Comparison of ENCODE assay signal across 8 mouse cellular contexts in the genomic region with DNA sequence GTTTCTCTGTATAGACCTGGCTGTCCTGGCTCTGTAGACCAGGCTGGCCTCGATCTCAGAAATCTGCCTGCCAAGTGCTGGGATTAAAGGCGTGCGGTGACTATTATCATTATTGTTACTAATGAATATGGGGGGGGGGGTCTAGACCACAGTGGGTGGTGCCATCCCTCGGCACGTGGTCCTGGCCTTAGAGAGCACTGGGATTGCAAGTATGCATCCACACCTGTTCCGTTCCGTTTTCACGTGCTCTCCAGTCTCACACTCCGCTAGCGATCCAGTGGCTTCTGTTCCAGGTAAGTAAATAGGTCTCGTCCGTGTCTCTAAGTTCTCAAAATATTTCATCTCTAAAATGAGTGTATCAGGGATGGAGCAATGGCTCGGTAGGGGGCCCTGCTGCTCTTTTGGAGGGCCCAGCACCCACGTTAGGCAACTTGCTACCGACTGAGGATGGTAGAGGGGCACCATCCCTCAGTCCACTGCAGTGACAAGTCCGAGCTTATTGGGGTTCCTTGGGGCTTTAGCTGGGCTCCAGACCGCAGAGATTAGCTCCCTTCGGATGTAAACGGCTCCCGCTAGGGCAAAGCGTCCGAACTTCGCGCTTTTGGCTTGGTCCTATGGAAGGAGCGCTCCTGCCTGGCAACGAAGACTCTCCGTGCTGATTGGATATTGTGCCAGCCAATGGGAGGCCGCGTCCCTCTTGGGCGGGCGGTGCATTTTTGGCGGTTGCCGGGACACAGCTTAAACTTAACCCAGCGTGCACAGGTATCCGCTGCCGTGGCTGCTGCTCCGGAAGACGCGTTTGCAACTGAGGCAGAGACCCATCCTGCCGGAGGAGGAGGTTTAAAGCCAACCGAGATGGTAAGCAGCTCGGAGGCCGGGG. TPM values are rescaled to one million over a fixed set of nuclear protein-coding genes. Genes with fewer than 3 reads are reported as not detected.
A peak's percentile ranks its signal among the peaks of the same experiment; 100 is the strongest.
DNase-seq lines count a peak whose midpoint lies in the region; ATAC-seq and TF ChIP-seq lines count a peak whose summit lies in the region.

A gene (plus strand): TSS at position 190 of the 880 bp plus-strand sequence.

- peak within 1 kb of the TSS; percentile 80 for H3K4me3 ChIP-seq in E14TG2a.4 (replicated peaks; ENCODE audit: low read length)
- H3K4me3 ChIP-seq in forebrain, embryonic 12.5 days (replicated peaks) = peak within 1 kb of the TSS; percentile 68
- H3K4me3 ChIP-seq in heart, postnatal 0 days (ENCODE audit: low read depth, low read length) = peak within 1 kb of the TSS; percentile 70
- H3K4me3 ChIP-seq in liver, embryonic 16.5 days (ENCODE audit: low read depth, low read length) = peak within 1 kb of the TSS; percentile 77
- peak within 1 kb of the TSS; percentile 55 for H3K4me3 ChIP-seq in neural tube, embryonic 13.5 days
- peak within 1 kb of the TSS; percentile 99 for H3K4me3 ChIP-seq in testis, adult 2 months (ENCODE audit: control insufficient read depth, low read depth, low read length)

- peaks cover 32% of the 10 kb centered on the region for H3K27me3 ChIP-seq in E14TG2a.4 (ENCODE audit: insufficient read depth, low read length)
- no peaks in the 10 kb centered on the region for H3K27me3 ChIP-seq in forebrain, embryonic 12.5 days
- H3K27me3 ChIP-seq in heart, postnatal 0 days (ENCODE audit: control insufficient read depth, insufficient read depth, low read length) = no peaks in the 10 kb centered on the region; the same call in 1 of the 2 replicates
- no peaks in the 10 kb centered on the region for H3K27me3 ChIP-seq in liver, embryonic 16.5 days (ENCODE audit: control insufficient read depth, insufficient read depth, low read depth, low read length)
- no peaks in the 10 kb centered on the region for H3K27me3 ChIP-seq in neural tube, embryonic 13.5 days
- no peaks in the 10 kb centered on the region for H3K27me3 ChIP-seq in testis, adult 2 months (ENCODE audit: control insufficient read depth, insufficient read depth, low read length)

- H3K36me3 ChIP-seq in E14TG2a.4 (ENCODE audit: insufficient read depth, low read length) = no peaks in the 10 kb centered on the region
- H3K36me3 ChIP-seq in forebrain, embryonic 12.5 days (replicated peaks) = peaks cover 1% of the 10 kb centered on the region; the same call in 1 of the 2 replicates
- H3K36me3 ChIP-seq in heart, postnatal 0 days (replicated peaks; ENCODE audit: control insufficient read depth, insufficient read depth, low read length) = no peaks in the 10 kb centered on the region
- peaks cover under 1% of the 10 kb centered on the region; the same call in 1 of the 2 replicates for H3K36me3 ChIP-seq in liver, embryonic 16.5 days (ENCODE audit: control insufficient read depth, insufficient read depth)
- H3K36me3 ChIP-seq in neural tube, embryonic 13.5 days = no peaks in the 10 kb centered on the region
- peaks cover 1% of the 10 kb centered on the region; the same call in 1 of the 2 replicates for H3K36me3 ChIP-seq in testis, adult 2 months (ENCODE audit: control insufficient read depth, insufficient read depth, low read length)

- H3K4me2 ChIP-seq in forebrain, embryonic 12.5 days = peak within 1 kb of the TSS; percentile 87
- peak within 1 kb of the TSS; percentile 67 for H3K4me2 ChIP-seq in heart, postnatal 0 days (ENCODE audit: low read depth, low read length)
- peak within 1 kb of the TSS; percentile 96 for H3K4me2 ChIP-seq in liver, embryonic 16.5 days (ENCODE audit: low read depth, low read length)
- H3K4me2 ChIP-seq in neural tube, embryonic 13.5 days = peak within 1 kb of the TSS; percentile 84

- peak; percentile 98 for ATAC-seq in forebrain, embryonic 12.5 days (ENCODE audit: low FRiP score)
- ATAC-seq in heart, postnatal 0 days (ENCODE audit: insufficient read depth, low read depth) = peak; percentile 100
- ATAC-seq in liver, embryonic 16.5 days (ENCODE audit: low read depth) = peak; percentile 92
- peak; percentile 99 for ATAC-seq in neural tube, embryonic 13.5 days (ENCODE audit: low read depth)

- no peaks in the 10 kb centered on the region for H3K9me3 ChIP-seq in E14TG2a.4 (ENCODE audit: low read length)
- H3K9me3 ChIP-seq in forebrain, embryonic 12.5 days = no peaks in the 10 kb centered on the region
- H3K9me3 ChIP-seq in heart, postnatal 0 days (replicated peaks; ENCODE audit: control insufficient read depth, low read length) = no peaks in the 10 kb centered on the region
- no peaks in the 10 kb centered on the region for H3K9me3 ChIP-seq in liver, embryonic 16.5 days (replicated peaks; ENCODE audit: control insufficient read depth, low read length)
- H3K9me3 ChIP-seq in neural tube, embryonic 13.5 days = no peaks in the 10 kb centered on the region

- 1% methylated on average over 43 of the region's 43 CpGs for WGBS in forebrain, embryonic 12.5 days
- 3% methylated on average over 43 of the region's 43 CpGs for WGBS in heart, postnatal 0 days
- 2% methylated on average over 43 of the region's 43 CpGs for WGBS in liver, embryonic 16.5 days (ENCODE audit: insufficient replicate concordance)
- 2% methylated on average over 43 of the region's 43 CpGs for WGBS in neural tube, embryonic 13.5 days

- H3K9ac ChIP-seq in forebrain, embryonic 12.5 days = peak within 1 kb of the TSS; percentile 66
- peak within 1 kb of the TSS; percentile 62; the same call in 1 of the 2 replicates for H3K9ac ChIP-seq in heart, postnatal 0 days (replicated peaks; ENCODE audit: low read depth, low read length)
- peak within 1 kb of the TSS; percentile 76 for H3K9ac ChIP-seq in liver, embryonic 16.5 days (ENCODE audit: low read depth, low read length)
- peak within 1 kb of the TSS; percentile 65 for H3K9ac ChIP-seq in neural tube, embryonic 13.5 days

- H3K27ac ChIP-seq in forebrain, embryonic 12.5 days = peak within 1 kb of the TSS; percentile 88
- no peak within 1 kb of the TSS for H3K27ac ChIP-seq in heart, postnatal 0 days (ENCODE audit: low read depth)
- peak within 1 kb of the TSS; percentile 97 for H3K27ac ChIP-seq in liver, embryonic 16.5 days (ENCODE audit: low read length)
- H3K27ac ChIP-seq in neural tube, embryonic 13.5 days (replicated peaks) = no peak within 1 kb of the TSS
- peak within 1 kb of the TSS; percentile 98 for H3K27ac ChIP-seq in testis, adult 2 months (ENCODE audit: control insufficient read depth, insufficient read depth, low read depth, low read length)

- no peak for TF ChIP-seq CTCF in E14TG2a.4 (conservative IDR thresholded peaks at IDR 0.05; ENCODE audit: low read length)
- peak; percentile 11; the same call in 1 of the 2 replicates for TF ChIP-seq CTCF in heart, postnatal 0 days (IDR thresholded peaks at IDR 0.05; ENCODE audit: low read depth)
- no peak for TF ChIP-seq CTCF in testis, adult 2 months (IDR thresholded peaks at IDR 0.05; ENCODE audit: control insufficient read depth, insufficient read depth, insufficient replicate concordance, low read depth, low read length)

- DNase-seq in c-Kit-positive CD71-positive TER-119-positive erythroid progenitor cells, embryonic 14.5 days (ENCODE audit: low spot score) = peak; percentile 95
- peak; percentile 95 for DNase-seq in heart, postnatal 0 days (ENCODE audit: low spot score)
- peak; percentile 94 to 96 for DNase-seq in kidney, postnatal 4 days

- no peak for TF ChIP-seq EP300 in heart, postnatal 0 days (IDR thresholded peaks at IDR 0.05; ENCODE audit: low read depth)

- TF ChIP-seq POLR2A in testis, adult 2 months (IDR thresholded peaks at IDR 0.05; ENCODE audit: control insufficient read depth, low read depth, low read length) = peak; percentile 95

- peaks cover 13% of the 10 kb centered on the region for H3K4me1 ChIP-seq in E14TG2a.4 (replicated peaks; ENCODE audit: low read depth, low read length)
- peaks cover 11% of the 10 kb centered on the region for H3K4me1 ChIP-seq in forebrain, embryonic 12.5 days
- peaks cover 13% of the 10 kb centered on the region; the same call in 1 of the 2 replicates for H3K4me1 ChIP-seq in heart, postnatal 0 days (ENCODE audit: control insufficient read depth, insufficient read depth)
- H3K4me1 ChIP-seq in liver, embryonic 16.5 days (ENCODE audit: control insufficient read depth, low read depth, low read length) = peaks cover 23% of the 10 kb centered on the region
- peaks cover 10% of the 10 kb centered on the region for H3K4me1 ChIP-seq in neural tube, embryonic 13.5 days (replicated peaks)
- H3K4me1 ChIP-seq in testis, adult 2 months (ENCODE audit: control insufficient read depth, insufficient read depth, low read length) = peaks cover 10% of the 10 kb centered on the region

RNA-seq across cellular contexts. Expression of the gene that starts here (rescaled TPM):
- polyA plus RNA-seq in forebrain, embryonic 12.5 days (2016; fragmentation: Nextera tagmentation; extraction: Ambion mirVana) = 44.7 and 51.6 TPM in 2 replicates
- 1.1 and 2.3 TPM in 2 replicates for total RNA-seq in heart, postnatal 0 days (2014; rRNA removed; ENCODE audit: low replicate concordance)
- 4.7 and 5.1 TPM in 2 replicates for polyA plus RNA-seq in heart, postnatal 0 days (2015; fragmentation: Nextera tagmentation; extraction: Ambion mirVana)
- polyA plus RNA-seq in liver, embryonic 16.5 days (2015; fragmentation: Nextera tagmentation; extraction: Ambion mirVana) = 87.9 and 88.3 TPM in 2 replicates
- polyA plus RNA-seq in neural tube, embryonic 13.5 days (2015; fragmentation: Nextera tagmentation; extraction: Ambion mirVana) = 6.9 and 10.8 TPM in 2 replicates
- polyA plus RNA-seq in testis, adult 2 months (2012; rRNA removed) = 74.4 and 92.1 TPM in 2 replicates

Comparison
In these comparisons a context has a peak if more than half of its experiments do, and no peak if none do; other contexts are left out.
1. H3K27ac ChIP-seq: peak in forebrain, embryonic 12.5 days (single experiment), liver, embryonic 16.5 days (single experiment) and testis, adult 2 months (single experiment); none in heart, postnatal 0 days (single experiment) and neural tube, embryonic 13.5 days (single experiment).
2. Peak in every context shown above with its lines, with median percentiles within 50 percentile points of each other: H3K4me3 ChIP-seq, DNase-seq, ATAC-seq, H3K4me2 ChIP-seq and H3K9ac ChIP-seq.